Mouse (Mus musculus) G1E (cell line): ENCODE results near the gene Pak3.

ENCODE experiments used
- CTCF ChIP-seq: IDR thresholded peaks from 2 replicates; pipeline ENCODE4 v1.5.1; 2012; ENCODE audit warnings: low read depth, low read length, inconsistent platforms, mixed read lengths
- GATA1 ChIP-seq: IDR thresholded peaks from 2 replicates; pipeline ENCODE4 v1.6.1; 2012; ENCODE audit warnings: borderline replicate concordance, low read length, inconsistent platforms, mixed read lengths

- TF ChIP-seq CTCF (no peak), GATA1 (no peak)
These were observed 24.4 kb downstream of the Pak3 start for GRCm38 (mm10) chrX:143542756-143543155.
